Mouse (Mus musculus) thymus, postnatal 14 days (tissue): ENCODE measurements at regions not wholly inside any gene's neighbourhood (a gene's known extent, or its start where the extent isn't known, plus 50 kb on each side); places are given as distances from the start of the nearest gene placed in this dataset.

Experiments
- DNase-seq: peaks from one replicate; pipeline ENCODE4 v3.0.0; 2021

GRCm38 (mm10) chr2:64860113-64860512, 164.7 kb downstream of the Grb14 start:
- DNase-seq, result no peak

- DNase-seq, result peak; percentile 33
These were observed 170.9 kb downstream of the Grb14 start for GRCm38 (mm10) chr2:64853918-64854317.

GRCm38 (mm10) chr2:64852913-64853312, 171.9 kb downstream of the Grb14 start:
- no peak for DNase-seq

GRCm38 (mm10) chr2:64851096-64851495, 173.7 kb downstream of the Grb14 start:
- no peak for DNase-seq

GRCm38 (mm10) chr2:64850656-64851055, 174.1 kb downstream of the Grb14 start:
- DNase-seq, result no peak

- DNase-seq, result no peak
These were observed 200.3 kb downstream of the Grb14 start for GRCm38 (mm10) chr2:64824494-64824893.

GRCm38 (mm10) chr2:64823905-64824304, 200.9 kb downstream of the Grb14 start:
- DNase-seq, result no peak

- DNase-seq, result no peak
These were observed 201.7 kb downstream of the Grb14 start for GRCm38 (mm10) chr2:64823074-64823473.

GRCm38 (mm10) chr2:64818159-64818558, 206.6 kb downstream of the Grb14 start:
- DNase-seq, result no peak
